Mouse (Mus musculus): ENCODE results near the gene Rere. TPM values are rescaled to one million over a fixed set of nuclear protein-coding genes. Genes with fewer than 3 reads are reported as not detected.

Rere gene
- total RNA-seq (2012; rRNA removed): 8.2 and 8.7 TPM in 2 replicates
- total RNA-seq (2014; rRNA removed): 3.1 and 3.4 TPM in 2 replicates
- polyA plus RNA-seq (2012; ENCODE audit: insufficient read length, low read depth): 28.2 and 36.5 TPM in 2 replicates

- in situ Hi-C loops (cut with MboI; ENCODE audit: low pct_ligation_motif_present, low pct_unique_long_range_greater_than_20kb, low sequenced_read_pairs): no loop called here
- peak within 1 kb of the TSS; percentile 43 for H3K27ac ChIP-seq (ENCODE audit: insufficient read depth, low read depth)
- no peak for TF ChIP-seq CTCF (conservative IDR thresholded peaks at IDR 0.05 in 1 of 2, IDR thresholded peaks at IDR 0.05 in 1 of 2; ENCODE audit: low read depth in 2 of 2, low read length in 2 of 2)
- peak; percentile 81 for TF ChIP-seq HCFC1 (IDR thresholded peaks at IDR 0.05; ENCODE audit: low read depth, low read length)
- no peak for TF ChIP-seq CHD1 (IDR thresholded peaks at IDR 0.05; ENCODE audit: low read depth, low read length)
- peak; percentile 64 for TF ChIP-seq ZMIZ1 (IDR thresholded peaks at IDR 0.05; ENCODE audit: low read depth, low read length)
- peak; percentile 88 for TF ChIP-seq NELFE (IDR thresholded peaks at IDR 0.05; ENCODE audit: low read depth, low read length)
- TF ChIP-seq POLR2AphosphoS2 (IDR thresholded peaks at IDR 0.05; ENCODE audit: low read depth, low read length): 0 out of 2 replicates have a peak, but pooled peaks have one; percentile 66
- TF ChIP-seq MAX (IDR thresholded peaks at IDR 0.05; ENCODE audit: low read length): peak; percentile 31; the same call in 1 of the 2 replicates
- no peak for TF ChIP-seq MEF2A (IDR thresholded peaks at IDR 0.05; ENCODE audit: borderline replicate concordance, low read depth, low read length)
- peak; percentile 66; the same call in 1 of the 2 replicates for TF ChIP-seq SIN3A (IDR thresholded peaks at IDR 0.05; ENCODE audit: low read length)
- TF ChIP-seq JUN (IDR thresholded peaks at IDR 0.05; ENCODE audit: insufficient read depth, low read depth, low read length): no peak
- no peak for TF ChIP-seq IRF4 (IDR thresholded peaks at IDR 0.05; ENCODE audit: low read depth, low read length)
- TF ChIP-seq RCOR1 (conservative IDR thresholded peaks at IDR 0.05; ENCODE audit: low read depth, low read length): 0 out of 2 replicates have a peak, but pooled peaks have one; percentile 38
- no peak for TF ChIP-seq PAX5 (IDR thresholded peaks at IDR 0.05; ENCODE audit: low read length)
- TF ChIP-seq TBP (conservative IDR thresholded peaks at IDR 0.05; ENCODE audit: low read depth, low read length): peak; percentile 46; the same call in 1 of the 2 replicates
- no peak for TF ChIP-seq MAFK (IDR thresholded peaks at IDR 0.05; ENCODE audit: insufficient replicate concordance, low read length)
- TF ChIP-seq ZNF384 (IDR thresholded peaks at IDR 0.05; ENCODE audit: low read depth, low read length): peak; percentile 96
- no peak for TF ChIP-seq EP300 (IDR thresholded peaks at IDR 0.05; ENCODE audit: low read length)
- TF ChIP-seq GABPA (IDR thresholded peaks at IDR 0.05; ENCODE audit: insufficient replicate concordance, low read depth, low read length): no peak
- peak; percentile 55; the same call in 1 of the 2 replicates for TF ChIP-seq MXI1 (IDR thresholded peaks at IDR 0.05; ENCODE audit: low read depth, low read length)
- peak; percentile 93 for TF ChIP-seq UBTF (IDR thresholded peaks at IDR 0.05; ENCODE audit: low read depth, low read length)
- 0 out of 2 replicates have a peak, but pooled peaks have one; percentile 6 for TF ChIP-seq BHLHE40 (IDR thresholded peaks at IDR 0.05; ENCODE audit: low read depth, low read length)
- peak; percentile 50 for TF ChIP-seq NRF1 (IDR thresholded peaks at IDR 0.05; ENCODE audit: low read depth, low read length)
- TF ChIP-seq KAT2A (IDR thresholded peaks at IDR 0.05; ENCODE audit: insufficient replicate concordance, low read length): peak; percentile 27; the same call in 1 of the 2 replicates
- no peak for TF ChIP-seq SMC3 (IDR thresholded peaks at IDR 0.05; ENCODE audit: low read depth, low read length)
- no peak for TF ChIP-seq RAD21 (IDR thresholded peaks at IDR 0.05; ENCODE audit: low read depth, low read length)
- 0 out of 2 replicates have a peak, but pooled peaks have one; percentile 4 for TF ChIP-seq ETS1 (conservative IDR thresholded peaks at IDR 0.05; ENCODE audit: low read depth, low read length)
- no peak for TF ChIP-seq USF2 (conservative IDR thresholded peaks at IDR 0.05; ENCODE audit: low read depth, low read length)
- no peak for TF ChIP-seq E2F4 (IDR thresholded peaks at IDR 0.05; ENCODE audit: insufficient replicate concordance, low read depth, low read length)
- TF ChIP-seq JUND (conservative IDR thresholded peaks at IDR 0.05; ENCODE audit: low read depth, low read length): no peak
- TF ChIP-seq ELF1 (IDR thresholded peaks at IDR 0.05; ENCODE audit: low read depth, low read length): peak; percentile 43
- TF ChIP-seq POLR2A (IDR thresholded peaks at IDR 0.05; ENCODE audit: low read depth, low read length): peak; percentile 85
- 0 out of 2 replicates have a peak, but pooled peaks have one; percentile 34 for TF ChIP-seq MYC (IDR thresholded peaks at IDR 0.05; ENCODE audit: low read depth, low read length)
- no peak for TF ChIP-seq ZC3H11A (IDR thresholded peaks at IDR 0.05; ENCODE audit: low read depth, low read length)
- no peak for TF ChIP-seq ZKSCAN1 (IDR thresholded peaks at IDR 0.05; ENCODE audit: borderline replicate concordance, low read depth, low read length)
- TF ChIP-seq CHD2 (IDR thresholded peaks at IDR 0.05; ENCODE audit: low read length): peak; percentile 89
- no peak for TF ChIP-seq USF1 (IDR thresholded peaks at IDR 0.05; ENCODE audit: low read depth, low read length)
- TF ChIP-seq MAZ (IDR thresholded peaks at IDR 0.05; ENCODE audit: low read depth, low read length): peak; percentile 51; the same call in 1 of the 2 replicates
- peak; percentile 76 for TF ChIP-seq TCF12 (IDR thresholded peaks at IDR 0.05; ENCODE audit: low read depth, low read length)
Measured at GRCm38 (mm10) chr4:150281018-150281761, at the start of gene Rere. Gene Rere, plus strand, starts transcription at chr4:150281646.

More at GRCm38 (mm10) chr4:150281018-150281761, at the start of gene Rere:
- H3K79me2 ChIP-seq (replicated peaks; ENCODE audit: control insufficient read depth, extremely low read depth, insufficient read depth, poor library complexity, severe bottlenecking): peaks cover 18% of the 10 kb centered on the region
- H3K36me3 ChIP-seq (replicated peaks in 1 of 2; ENCODE audit: control insufficient read depth in 1 of 2, insufficient read depth in 1 of 2, low read length in 1 of 2): no peaks in the 10 kb centered on the region
- H3K27me3 ChIP-seq (replicated peaks): no peaks in the 10 kb centered on the region
- peak within 1 kb of the TSS; percentile 72 to 91 (median 77) for H3K4me3 ChIP-seq (replicated peaks in 1 of 3; ENCODE audit: low read depth in 2 of 3, low read length in 2 of 3, poor library complexity in 1 of 3)
- dilution Hi-C loops (cut with MboI; ENCODE audit: extremely low pct_ligation_motif_present, extremely low pct_unique_long_range_greater_than_20kb, low sequenced_read_pairs): no loop called here
- peaks cover 2 to 15% of the 10 kb centered on the region in 2 experiments; a peak in 3 of 4 replicates for H3K4me1 ChIP-seq (ENCODE audit: control insufficient read depth in 1 of 2, insufficient read depth in 2 of 2)
- H3K9ac ChIP-seq (ENCODE audit: insufficient read depth, low read depth): peak within 1 kb of the TSS; percentile 81
- H3K4me2 ChIP-seq (ENCODE audit: insufficient read depth, low read depth, poor library complexity, severe bottlenecking): peak within 1 kb of the TSS; percentile 89
- DNase-seq (ENCODE audit: extremely low read depth): peak; percentile 95
- H3K9me3 ChIP-seq (replicated peaks; ENCODE audit: low read length): no peaks in the 10 kb centered on the region

All from CH12.LX (cell line).